Mouse (Mus musculus) cerebellum, postnatal 36 days (tissue): ENCODE measurements around the gene Apobec3.
A peak's percentile ranks its signal among the peaks of the same experiment; 100 is the strongest.

Experiments used
- DNase-seq, 2 experiments: peaks; one replicate each; pipeline ENCODE4 v3.0.0; 2021 to 2022; ENCODE audit warnings: mixed read lengths in 2 of 2

The Apobec3 gene

GRCm38 (mm10) chr15:79951730-79952503 lies 60.5 kb downstream of the Apobec3 start:
- DNase-seq, result no peak

GRCm38 (mm10) chr15:79952504-79953231 lies 61.2 kb downstream of the Apobec3 start:
- no peak for DNase-seq

GRCm38 (mm10) chr15:79953470-79953869 lies 62.0 kb downstream of the Apobec3 start:
- no peak for DNase-seq

GRCm38 (mm10) chr15:79956559-79956958 lies 65.1 kb downstream of the Apobec3 start:
- DNase-seq, result no peak

GRCm38 (mm10) chr15:79958418-79958817 lies 67.0 kb downstream of the Apobec3 start:
- no peak for DNase-seq

- DNase-seq, result no peak
Measured at GRCm38 (mm10) chr15:79961366-79961921, 70.0 kb downstream of the Apobec3 start.

GRCm38 (mm10) chr15:79962661-79963060 lies 71.2 kb downstream of the Apobec3 start:
- DNase-seq, result peak; percentile 72 to 77

GRCm38 (mm10) chr15:79964376-79964775 lies 72.9 kb downstream of the Apobec3 start:
- no peak for DNase-seq
